Mouse (Mus musculus) kidney, embryonic 16.5 days (tissue): ENCODE measurements around the gene Rbms3. TPM values are rescaled to one million over a fixed set of nuclear protein-coding genes. Genes with fewer than 3 reads are reported as not detected.

Experiments
- ATAC-seq: fragments of 200-750 bp; cut with Nextera tagmentation; 2 replicates; pipeline ENCODE4 v1.8.0; 2017; ENCODE audit warnings: moderate TSS enrichment; ENCODE audit not compliant: low FRiP score, low TSS enrichment
- H3K27ac ChIP-seq: fragments of 300-500 bp; sonication (generic); 2 replicates; pipeline ENCODE4 v1.5.1; 2014; ENCODE audit warnings: low read length
- H3K27me3 ChIP-seq: fragments of 300-500 bp; sonication (generic); 2 replicates; pipeline ENCODE4 v1.6.1; 2014; ENCODE audit warnings: low read length, control low read depth, mixed read lengths; ENCODE audit not compliant: insufficient read depth
- H3K36me3 ChIP-seq: fragments of 300-500 bp; sonication (generic); 2 replicates; pipeline ENCODE4 v1.6.1; 2014; ENCODE audit warnings: low read length, control low read depth, mixed read lengths; ENCODE audit not compliant: insufficient read depth
- H3K4me1 ChIP-seq: fragments of 300-500 bp; sonication (generic); 2 replicates; pipeline ENCODE4 v1.6.1; 2014; ENCODE audit warnings: low read length, control low read depth, mixed read lengths; ENCODE audit not compliant: insufficient read depth
- H3K4me2 ChIP-seq: fragments of 300-500 bp; sonication (generic); replicated peaks from 2 replicates; pipeline ENCODE4 v1.6.1; 2014; ENCODE audit warnings: low read depth, low read length
- H3K4me3 ChIP-seq: fragments of 300-500 bp; sonication (generic); 2 replicates; pipeline ENCODE4 v1.5.1; 2014; ENCODE audit warnings: mild to moderate bottlenecking, low read length
- H3K9ac ChIP-seq: fragments of 300-500 bp; sonication (generic); replicated peaks from 2 replicates; pipeline ENCODE4 v1.6.1; 2014; ENCODE audit warnings: low read length
- H3K9me3 ChIP-seq: fragments of 300-500 bp; sonication (generic); 2 replicates; pipeline ENCODE4 v1.6.1; 2016; ENCODE audit warnings: low read length, control low read depth
- WGBS: fragments of 180-500 bp; shearing (Covaris S2); extraction: QIAGEN DNeasy Blood & Tissue Kit; methylation state at CpG from one replicate; pipeline ENCODE4 v1.1.7; 2014; 5-methylcytosine and 5-hydroxymethylcytosine counted together
- polyA plus RNA-seq: library from polyadenylated mRNA; unstranded; fragments of >200 nt; fragmentation: Nextera tagmentation; extraction: Ambion mirVana; gene quantifications from 2 replicates; pipeline ENCODE4 v1.2.1, GENCODE M21; 2015

Rbms3 gene
- polyA plus RNA-seq, 1 experiment from 2014 or later = 81.9 TPM

DNA sequence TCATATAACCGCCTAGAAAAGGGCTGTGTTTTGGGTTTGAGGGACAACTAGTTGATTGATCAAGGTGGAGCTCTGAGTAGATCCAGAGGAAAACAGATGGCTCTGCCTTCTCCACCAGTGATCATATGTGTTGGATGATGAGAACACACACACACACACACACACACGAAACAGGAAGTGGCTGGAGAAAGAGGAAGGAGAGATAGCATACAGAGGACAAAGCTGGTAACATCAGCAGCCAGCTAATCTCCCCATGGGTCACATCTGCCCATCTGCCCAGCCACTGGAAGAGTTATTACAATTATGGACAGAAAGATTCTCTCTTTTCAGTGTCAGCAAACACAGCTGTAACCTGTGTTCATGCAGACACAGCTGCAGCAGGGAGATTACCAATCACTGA, 816.3 kb downstream of the Rbms3 start:
- H3K4me1 ChIP-seq = peaks cover 7% of the 10 kb centered on the region
- no peak overlapping the region for H3K4me3 ChIP-seq
- 64% methylated on average over 2 of the region's 2 CpGs for WGBS
- H3K9ac ChIP-seq = no peak overlapping the region
- H3K4me2 ChIP-seq = no peak overlapping the region
- no peaks in the 10 kb centered on the region for H3K36me3 ChIP-seq
- no peaks in the 10 kb centered on the region for H3K27me3 ChIP-seq
- ATAC-seq = no peak
- no peaks in the 10 kb centered on the region for H3K9me3 ChIP-seq
- H3K27ac ChIP-seq = no peak overlapping the region

DNA sequence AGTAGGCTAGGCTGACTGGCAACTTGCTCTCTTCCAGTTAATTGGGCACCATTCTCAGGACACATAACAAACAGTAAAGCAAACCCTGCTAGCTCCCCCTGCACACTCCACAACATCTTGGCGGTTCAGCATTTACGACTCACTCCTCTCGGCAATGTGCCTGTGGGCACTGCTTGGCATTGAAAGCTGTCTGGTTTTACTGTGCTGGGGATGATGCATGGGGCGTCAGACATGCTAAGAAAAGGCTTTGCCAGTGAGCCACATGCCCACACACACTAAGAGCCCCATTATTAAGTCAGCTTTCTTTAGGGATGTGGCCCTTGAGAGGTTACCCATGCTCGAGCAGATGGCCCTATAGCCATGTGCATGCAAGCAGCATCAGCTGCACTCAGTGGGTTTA, 820.5 kb downstream of the Rbms3 start:
- H3K27ac ChIP-seq = no peak overlapping the region
- no peaks in the 10 kb centered on the region for H3K36me3 ChIP-seq
- 87% methylated on average over 5 of the region's 5 CpGs for WGBS
- no peak overlapping the region for H3K4me3 ChIP-seq
- H3K27me3 ChIP-seq = no peaks in the 10 kb centered on the region
- H3K9me3 ChIP-seq = no peaks in the 10 kb centered on the region
- H3K4me1 ChIP-seq = peaks cover 16% of the 10 kb centered on the region
- H3K4me2 ChIP-seq = no peak overlapping the region
- no peak overlapping the region for H3K9ac ChIP-seq
- ATAC-seq = no peak

DNA sequence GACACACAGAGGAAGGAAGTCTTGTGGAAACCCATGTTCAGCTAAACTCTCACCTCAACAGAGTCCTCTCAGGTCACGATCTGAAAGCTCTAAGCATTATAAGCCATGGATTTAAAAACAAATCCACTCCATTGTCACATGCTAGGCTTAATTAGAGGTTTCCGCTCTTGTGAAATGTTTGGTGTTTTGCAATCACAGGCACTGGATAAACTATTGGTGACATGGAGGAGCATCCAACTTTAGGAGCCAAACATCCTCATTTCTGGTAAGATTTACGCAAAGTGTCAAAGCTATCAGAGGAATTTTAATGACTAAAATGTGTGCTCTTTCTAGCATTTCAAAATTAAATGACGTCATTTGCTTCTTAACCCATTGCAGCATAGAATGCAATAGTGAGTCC, 821.3 kb downstream of the Rbms3 start:
- Histone ChIP-seq H3K4me2 (no peak overlapping the region), H3K27me3 (no peaks in the 10 kb centered on the region), H3K27ac (0 out of 2 replicates have a peak overlapping the region, but pooled peaks have one; percentile 28), H3K9me3 (no peaks in the 10 kb centered on the region), H3K4me1 (peaks cover 16% of the 10 kb centered on the region), H3K4me3 (no peak overlapping the region), H3K36me3 (no peaks in the 10 kb centered on the region), H3K9ac (no peak overlapping the region)
- no peak for ATAC-seq
- WGBS = 76% methylated on average over 4 of the region's 4 CpGs

DNA sequence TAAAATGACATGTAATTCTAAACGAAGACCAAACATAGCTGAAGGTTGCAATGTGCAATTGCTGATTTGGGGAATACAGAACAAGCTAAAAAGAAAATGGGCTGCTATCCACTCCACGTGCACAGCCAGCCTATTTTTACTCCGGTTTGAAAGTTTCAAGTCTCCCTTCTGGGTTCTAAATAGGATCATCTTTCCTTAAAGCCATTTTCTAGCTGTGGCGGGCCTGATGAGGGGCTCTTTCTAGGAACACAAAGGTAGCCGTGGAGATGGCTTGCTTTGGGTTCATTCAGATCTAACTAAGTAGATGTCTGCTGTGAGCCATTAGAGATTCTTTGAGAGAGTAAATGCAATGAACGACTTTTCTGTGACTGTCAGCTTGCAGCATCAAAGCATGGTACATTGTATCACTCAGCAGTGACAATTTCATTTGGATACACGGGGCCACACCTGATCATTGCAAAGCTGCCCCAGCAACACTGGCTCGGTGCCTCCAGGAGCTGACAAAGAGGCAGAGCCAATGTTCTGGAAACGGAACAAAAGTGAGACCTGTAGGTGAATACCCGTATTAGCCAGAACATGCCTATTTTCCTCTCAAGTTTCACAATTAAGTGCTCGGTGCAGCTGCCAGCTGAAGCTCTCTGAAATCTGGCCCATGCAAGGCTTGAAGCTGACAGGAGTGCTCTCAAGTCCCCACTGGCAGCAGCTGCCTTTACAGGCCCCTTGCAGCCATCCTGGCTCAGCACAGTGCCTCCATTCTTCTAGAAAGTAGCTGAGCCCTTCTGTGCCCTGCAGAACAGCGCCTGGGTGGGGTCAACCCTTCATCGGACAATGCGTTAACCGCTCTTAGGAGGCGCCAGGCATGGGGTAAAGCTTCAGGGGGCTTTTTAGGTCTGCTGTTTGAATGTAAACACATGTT, 822.3 kb downstream of the Rbms3 start:
- Histone ChIP-seq H3K4me2 (no peak overlapping the region), H3K27me3 (no peaks in the 10 kb centered on the region), H3K27ac (peak overlapping the region; percentile 13; the same call in 1 of the 2 replicates), H3K4me3 (no peak overlapping the region), H3K9ac (no peak overlapping the region), H3K4me1 (peaks cover 16% of the 10 kb centered on the region), H3K9me3 (no peaks in the 10 kb centered on the region), H3K36me3 (no peaks in the 10 kb centered on the region)
- WGBS = 42% methylated on average over 16 of the region's 16 CpGs
- ATAC-seq = peak; percentile 59; the same call in 1 of the 2 replicates

DNA sequence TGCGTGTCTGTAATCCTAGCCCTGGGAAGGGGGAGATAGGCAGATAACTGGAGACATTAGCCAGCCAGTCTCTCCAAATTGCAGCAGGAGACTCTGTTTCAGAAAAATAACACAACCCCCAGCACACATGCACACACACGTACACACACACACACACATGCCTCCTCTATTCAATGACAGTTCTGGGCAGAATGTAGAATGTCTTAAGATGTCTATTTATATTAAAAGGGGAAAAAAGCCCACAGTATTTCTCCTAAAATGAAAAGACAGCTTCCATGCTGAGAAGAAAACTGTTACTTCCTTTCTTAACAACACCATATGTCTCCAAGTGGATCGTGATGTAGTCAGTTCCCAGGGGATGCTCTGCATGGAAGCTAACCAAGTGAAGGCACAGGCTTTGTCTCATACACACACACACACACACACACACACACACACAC, 826.4 kb downstream of the Rbms3 start:
- no peaks in the 10 kb centered on the region for H3K27me3 ChIP-seq
- H3K36me3 ChIP-seq = no peaks in the 10 kb centered on the region
- no peak overlapping the region for H3K27ac ChIP-seq
- 74% methylated on average over 3 of the region's 3 CpGs for WGBS
- no peak overlapping the region for H3K4me2 ChIP-seq
- ATAC-seq = no peak
- no peak overlapping the region for H3K9ac ChIP-seq
- no peaks in the 10 kb centered on the region for H3K9me3 ChIP-seq
- peaks cover 14% of the 10 kb centered on the region for H3K4me1 ChIP-seq
- H3K4me3 ChIP-seq = no peak overlapping the region

DNA sequence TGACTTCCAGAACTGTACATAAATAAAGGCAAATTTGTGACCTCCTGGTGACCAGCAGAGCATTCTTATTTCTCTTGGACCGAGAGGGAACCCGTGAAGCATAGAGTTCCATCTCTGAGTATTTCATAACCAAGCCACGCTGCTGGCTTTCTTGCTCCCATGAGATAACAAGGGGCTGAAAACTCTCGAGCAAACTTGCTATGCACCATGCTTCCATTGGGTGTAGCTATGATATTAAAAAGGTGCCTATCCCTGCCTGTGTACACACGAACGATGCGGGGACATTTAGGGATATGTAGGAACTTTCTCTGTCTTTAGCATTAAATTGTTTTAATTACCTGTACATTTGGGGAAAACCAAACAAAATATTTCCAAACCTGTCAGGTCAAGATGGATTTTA, 827.1 kb downstream of the Rbms3 start:
- H3K9ac ChIP-seq = no peak overlapping the region
- no peak overlapping the region for H3K4me3 ChIP-seq
- ATAC-seq = no peak
- H3K36me3 ChIP-seq = no peaks in the 10 kb centered on the region
- H3K27me3 ChIP-seq = no peaks in the 10 kb centered on the region
- WGBS = 67% methylated on average over 7 of the region's 7 CpGs
- H3K27ac ChIP-seq = no peak overlapping the region
- H3K4me2 ChIP-seq = no peak overlapping the region
- H3K9me3 ChIP-seq = no peaks in the 10 kb centered on the region
- H3K4me1 ChIP-seq = peaks cover 7% of the 10 kb centered on the region

DNA sequence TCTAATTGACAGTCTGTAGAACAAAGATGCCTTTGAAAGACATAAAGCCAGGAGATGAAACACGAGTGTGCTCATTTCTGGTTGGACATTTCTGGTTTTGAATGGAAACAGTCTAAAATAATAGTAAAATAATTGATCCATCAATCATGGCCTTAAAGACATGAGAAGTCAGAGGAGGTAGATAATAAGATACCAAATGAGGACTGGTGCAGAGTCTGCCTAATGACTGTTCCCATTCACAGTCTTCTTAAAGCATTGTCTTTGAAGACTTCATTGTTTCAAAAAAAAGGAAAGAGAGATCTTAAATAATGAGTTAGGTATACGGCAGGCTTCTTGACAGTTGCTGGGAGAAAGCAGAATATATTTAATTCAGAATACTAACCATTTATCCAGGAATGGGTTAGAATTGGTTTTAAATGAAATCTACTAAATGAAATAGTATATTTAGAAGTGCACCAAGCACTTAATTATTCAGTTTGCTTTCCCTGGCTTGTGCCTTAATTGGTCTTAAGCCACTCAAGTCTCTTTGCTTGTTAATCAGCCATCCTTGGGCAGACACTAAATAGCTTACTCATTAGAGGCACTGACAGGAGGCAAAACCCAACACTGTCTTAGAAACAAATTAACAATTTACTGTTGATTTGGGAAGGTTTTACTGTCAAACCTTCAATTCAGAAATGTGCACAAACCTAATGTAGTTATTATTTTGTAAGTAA, 834.3 kb downstream of the Rbms3 start:
- H3K4me1 ChIP-seq = no peaks in the 10 kb centered on the region
- no peak overlapping the region for H3K27ac ChIP-seq
- H3K9ac ChIP-seq = no peak overlapping the region
- no peak for ATAC-seq
- H3K36me3 ChIP-seq = no peaks in the 10 kb centered on the region
- no peak overlapping the region for H3K4me2 ChIP-seq
- H3K9me3 ChIP-seq = no peaks in the 10 kb centered on the region
- 77% methylated on average over 2 of the region's 2 CpGs for WGBS
- no peaks in the 10 kb centered on the region for H3K27me3 ChIP-seq
- H3K4me3 ChIP-seq = no peak overlapping the region

DNA sequence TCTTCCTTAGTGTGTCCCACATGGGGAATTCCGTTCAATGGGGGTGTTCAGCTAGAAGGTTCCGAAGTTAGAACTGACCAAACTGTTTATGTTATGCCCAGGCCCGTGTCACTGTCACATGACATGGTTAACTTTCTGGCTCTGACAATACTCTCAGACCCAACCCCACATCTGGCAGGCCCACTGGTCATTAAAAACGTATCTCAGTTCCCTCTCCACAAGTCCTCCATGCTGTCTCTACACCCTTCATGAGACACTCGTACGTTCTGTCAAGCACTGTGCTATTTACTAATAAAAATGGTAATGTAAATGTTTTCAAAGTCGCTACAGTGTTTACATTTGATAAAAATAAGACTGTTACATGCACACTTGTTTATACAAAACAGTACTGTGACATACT, 837.9 kb downstream of the Rbms3 start:
- 78% methylated on average over 7 of the region's 7 CpGs for WGBS
- ATAC-seq = no peak
- no peaks in the 10 kb centered on the region for H3K4me1 ChIP-seq
- no peak overlapping the region for H3K27ac ChIP-seq
- no peak overlapping the region for H3K9ac ChIP-seq
- H3K27me3 ChIP-seq = no peaks in the 10 kb centered on the region
- H3K36me3 ChIP-seq = no peaks in the 10 kb centered on the region
- no peaks in the 10 kb centered on the region for H3K9me3 ChIP-seq
- H3K4me3 ChIP-seq = no peak overlapping the region
- no peak overlapping the region for H3K4me2 ChIP-seq

DNA sequence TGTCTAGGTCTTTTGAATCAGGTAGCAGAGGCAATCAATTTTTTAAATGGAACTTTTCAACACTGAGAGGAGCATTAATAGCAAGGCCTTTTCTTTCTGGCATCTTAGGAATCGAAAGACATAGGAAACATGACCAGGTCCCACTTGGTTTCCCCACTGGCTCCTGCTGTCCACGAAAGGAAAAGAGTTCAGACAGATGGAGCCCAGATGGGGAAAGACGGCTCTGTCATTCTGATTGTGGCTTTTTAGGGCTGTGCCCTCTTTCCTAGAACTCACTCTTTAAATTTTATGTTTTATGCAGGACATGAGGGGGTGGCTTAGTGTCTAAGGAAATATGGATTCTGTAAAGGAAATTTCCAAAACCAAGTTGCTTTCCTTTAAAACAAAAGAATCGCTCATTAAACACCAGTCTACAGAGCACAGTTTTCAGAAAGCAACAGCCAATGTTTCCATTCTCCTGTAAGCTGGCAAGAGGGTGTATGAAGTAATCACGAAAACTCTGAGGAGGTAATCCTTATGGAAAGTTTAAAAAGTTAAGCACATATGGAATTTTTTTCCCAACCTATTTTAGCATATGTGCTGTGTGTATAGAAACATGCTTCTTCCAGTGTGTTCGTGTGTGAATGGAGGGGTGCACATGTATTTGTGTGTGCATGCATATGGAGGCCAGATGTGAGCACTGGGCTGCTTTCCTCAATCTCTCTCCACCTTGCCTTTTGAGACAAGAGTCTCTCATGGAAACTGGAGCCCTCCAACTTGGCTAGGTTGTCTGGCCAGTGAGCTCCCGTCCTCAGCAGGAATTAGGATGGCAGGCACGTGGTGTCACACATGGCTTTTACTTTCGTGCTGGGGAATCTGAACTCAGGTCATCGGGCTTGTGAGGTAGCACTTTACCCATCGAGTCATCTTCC, 843.3 kb downstream of the Rbms3 start:
- Histone ChIP-seq H3K4me2 (no peak overlapping the region), H3K9me3 (no peaks in the 10 kb centered on the region), H3K27ac (no peak overlapping the region), H3K4me3 (no peak overlapping the region), H3K36me3 (no peaks in the 10 kb centered on the region), H3K9ac (no peak overlapping the region), H3K27me3 (no peaks in the 10 kb centered on the region), H3K4me1 (no peaks in the 10 kb centered on the region)
- no peak for ATAC-seq
- 84% methylated on average over 11 of the region's 11 CpGs for WGBS
